Mouse (Mus musculus): Measurements from ENCODE around the gene Qrfp.

- TF ChIP-seq MAFK (IDR thresholded peaks at IDR 0.05; ENCODE audit: borderline replicate concordance, low read depth, low read length) (no peak), POLR2A (IDR thresholded peaks at IDR 0.05; ENCODE audit: control insufficient read depth in 1 of 2, insufficient read depth in 1 of 2, low read depth in 1 of 2, low read length in 2 of 2, poor library complexity in 1 of 2) (no peak), CTCF (IDR thresholded peaks at IDR 0.05 in 2 of 3, conservative IDR thresholded peaks at IDR 0.05 in 1 of 3; ENCODE audit: control insufficient read depth in 1 of 3, insufficient read depth in 1 of 3, low read depth in 2 of 3, low read length in 3 of 3, poor library complexity in 1 of 3, severe bottlenecking in 1 of 3) (no peak), EP300 (IDR thresholded peaks at IDR 0.05; ENCODE audit: low read depth in 1 of 2, low read length in 2 of 2) (no peak), ZNF384 (IDR thresholded peaks at IDR 0.05; ENCODE audit: low read depth, low read length) (no peak), ZKSCAN1 (IDR thresholded peaks at IDR 0.05; ENCODE audit: low read depth, low read length) (no peak), POLR2AphosphoS5 (IDR thresholded peaks at IDR 0.05; ENCODE audit: borderline replicate concordance, low read depth, low read length) (no peak), HCFC1 (IDR thresholded peaks at IDR 0.05; ENCODE audit: low read depth, low read length) (no peak), MAZ (IDR thresholded peaks at IDR 0.05; ENCODE audit: low read depth, low read length) (no peak), MAX (IDR thresholded peaks at IDR 0.05; ENCODE audit: low read length) (no peak), MYB (IDR thresholded peaks at IDR 0.05; ENCODE audit: low read depth, low read length) (no peak)
Observed at GRCm38 (mm10) chr2:31858500-31858899, 48.1 kb upstream of the Qrfp start.
